Mouse (Mus musculus) stomach, postnatal 0 days (tissue): Measurements from ENCODE around the gene Gpsm2.

ENCODE experiments used
- CTCF ChIP-seq: IDR thresholded peaks from 2 replicates; pipeline ENCODE4 v1.5.1; 2016; ENCODE audit warnings: antibody characterized with exemption, low read depth, mild to moderate bottlenecking, moderate library complexity
- EP300 ChIP-seq: optimal IDR thresholded peaks from 2 replicates; pipeline ENCODE3; 2016; ENCODE audit warnings: antibody characterized with exemption

DNA sequence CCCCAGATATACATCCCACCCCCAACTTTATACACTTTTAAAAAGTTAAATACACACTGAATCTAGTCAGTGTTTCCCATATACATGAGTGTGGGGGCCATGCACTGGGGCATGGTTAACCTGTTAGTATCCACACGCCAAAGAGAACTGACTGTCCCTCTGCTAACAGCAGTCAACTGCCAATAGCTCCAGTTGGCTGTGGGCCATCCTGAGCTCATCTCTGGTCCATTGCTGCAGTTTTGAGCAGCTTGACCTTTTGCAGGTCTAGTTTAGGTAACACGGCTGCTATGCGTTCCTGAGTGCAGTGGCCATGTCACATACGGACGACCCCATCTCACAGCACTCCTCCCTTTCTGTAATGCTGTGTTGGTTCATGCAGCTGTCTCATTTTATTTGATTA, 87.3 kb downstream of the Gpsm2 start:
- TF ChIP-seq EP300, result no peak
- TF ChIP-seq CTCF, result no peak
